Mouse (Mus musculus) hindbrain, embryonic 16.5 days (tissue): Measurements from ENCODE around the gene Napa. TPM values are rescaled to one million over a fixed set of nuclear protein-coding genes. Genes with fewer than 3 reads are reported as not detected.

ENCODE experiments used
- ATAC-seq: fragments of 200-750 bp; cut with Nextera tagmentation; 2 replicates; pipeline ENCODE4 v1.8.0; 2017; ENCODE audit warnings: moderate TSS enrichment, moderate library complexity
- H3K27ac ChIP-seq: fragments of 300-500 bp; sonication (generic); 2 replicates; pipeline ENCODE4 v1.5.1; 2014; ENCODE audit warnings: low read depth, mild to moderate bottlenecking, control low read depth, low read length, moderate library complexity
- H3K27me3 ChIP-seq: fragments of 300-500 bp; sonication (generic); replicated peaks from 2 replicates; pipeline ENCODE4 v1.6.1; 2014; ENCODE audit warnings: low read length; ENCODE audit not compliant: control insufficient read depth, insufficient read depth
- H3K36me3 ChIP-seq: fragments of 300-500 bp; sonication (generic); 2 replicates; pipeline ENCODE4 v1.6.1; 2014; ENCODE audit warnings: mild to moderate bottlenecking, low read length, moderate library complexity, mixed read lengths; ENCODE audit not compliant: control insufficient read depth, insufficient read depth
- H3K4me1 ChIP-seq: fragments of 300-500 bp; sonication (generic); 2 replicates; pipeline ENCODE4 v1.6.1; 2014; ENCODE audit warnings: low read depth, low read length; ENCODE audit not compliant: control insufficient read depth, insufficient read depth
- H3K4me2 ChIP-seq: fragments of 300-500 bp; sonication (generic); 2 replicates; pipeline ENCODE4 v1.6.1; 2014; ENCODE audit warnings: mild to moderate bottlenecking, low read length, control low read depth, moderate library complexity
- H3K4me3 ChIP-seq: fragments of 300-500 bp; sonication (generic); 2 replicates; pipeline ENCODE4 v1.5.1; 2014; ENCODE audit warnings: mild to moderate bottlenecking, low read length, control low read depth, moderate library complexity
- H3K9ac ChIP-seq: fragments of 300-500 bp; sonication (generic); 2 replicates; pipeline ENCODE4 v1.6.1; 2014; ENCODE audit warnings: low read depth, mild to moderate bottlenecking, control low read depth, low read length, moderate library complexity
- H3K9me3 ChIP-seq: fragments of 300-500 bp; sonication (generic); 2 replicates; pipeline ENCODE4 v1.6.1; 2014; ENCODE audit warnings: mild to moderate bottlenecking, low read length, moderate library complexity; ENCODE audit not compliant: control insufficient read depth
- WGBS: fragments of 180-500 bp; shearing (Covaris S2); extraction: QIAGEN DNeasy Blood & Tissue Kit; methylation state at CpG from one replicate; pipeline ENCODE4 v1.1.7; 2014; 5-methylcytosine and 5-hydroxymethylcytosine counted together
- polyA plus RNA-seq: library from polyadenylated mRNA; unstranded; fragments of >200 nt; fragmentation: Nextera tagmentation; extraction: Ambion mirVana; gene quantifications from 2 replicates; pipeline ENCODE4 v1.2.1, GENCODE M21; 2015

Napa gene
- polyA plus RNA-seq, 1 experiment from 2014 or later = 236 TPM

DNA sequence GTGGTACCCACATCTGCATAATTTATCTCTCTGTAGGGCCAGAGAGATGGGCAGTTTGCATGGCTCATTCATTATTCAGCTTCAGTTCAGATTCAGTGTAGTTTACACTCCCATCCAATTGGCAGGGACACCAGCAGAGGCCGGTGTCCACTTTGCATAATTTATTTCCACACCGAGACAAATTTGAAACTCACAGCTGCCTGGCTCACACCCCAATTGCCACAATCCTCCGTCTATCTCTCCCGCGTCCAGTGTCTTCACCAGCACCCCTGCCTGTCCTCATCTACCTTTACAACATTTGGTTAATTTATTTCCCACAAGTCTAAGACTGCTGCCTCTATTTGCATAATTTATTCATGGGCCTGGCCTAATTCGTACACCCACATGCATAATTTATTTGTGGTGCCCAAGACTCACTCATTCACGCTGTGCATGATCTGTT is 36.7 kb downstream of the Napa start:
- 17% methylated on average over 7 of the region's 7 CpGs for WGBS
- Histone ChIP-seq H3K9ac (0 out of 2 replicates have a peak overlapping the region, but pooled peaks have one; percentile 18), H3K4me2 (peak overlapping the region; percentile 33), H3K36me3 (no peaks in the 10 kb centered on the region), H3K27ac (no peak overlapping the region), H3K4me3 (no peak overlapping the region), H3K4me1 (peaks cover 28% of the 10 kb centered on the region), H3K9me3 (no peaks in the 10 kb centered on the region), H3K27me3 (no peaks in the 10 kb centered on the region)
- peak; percentile 26 for ATAC-seq

DNA sequence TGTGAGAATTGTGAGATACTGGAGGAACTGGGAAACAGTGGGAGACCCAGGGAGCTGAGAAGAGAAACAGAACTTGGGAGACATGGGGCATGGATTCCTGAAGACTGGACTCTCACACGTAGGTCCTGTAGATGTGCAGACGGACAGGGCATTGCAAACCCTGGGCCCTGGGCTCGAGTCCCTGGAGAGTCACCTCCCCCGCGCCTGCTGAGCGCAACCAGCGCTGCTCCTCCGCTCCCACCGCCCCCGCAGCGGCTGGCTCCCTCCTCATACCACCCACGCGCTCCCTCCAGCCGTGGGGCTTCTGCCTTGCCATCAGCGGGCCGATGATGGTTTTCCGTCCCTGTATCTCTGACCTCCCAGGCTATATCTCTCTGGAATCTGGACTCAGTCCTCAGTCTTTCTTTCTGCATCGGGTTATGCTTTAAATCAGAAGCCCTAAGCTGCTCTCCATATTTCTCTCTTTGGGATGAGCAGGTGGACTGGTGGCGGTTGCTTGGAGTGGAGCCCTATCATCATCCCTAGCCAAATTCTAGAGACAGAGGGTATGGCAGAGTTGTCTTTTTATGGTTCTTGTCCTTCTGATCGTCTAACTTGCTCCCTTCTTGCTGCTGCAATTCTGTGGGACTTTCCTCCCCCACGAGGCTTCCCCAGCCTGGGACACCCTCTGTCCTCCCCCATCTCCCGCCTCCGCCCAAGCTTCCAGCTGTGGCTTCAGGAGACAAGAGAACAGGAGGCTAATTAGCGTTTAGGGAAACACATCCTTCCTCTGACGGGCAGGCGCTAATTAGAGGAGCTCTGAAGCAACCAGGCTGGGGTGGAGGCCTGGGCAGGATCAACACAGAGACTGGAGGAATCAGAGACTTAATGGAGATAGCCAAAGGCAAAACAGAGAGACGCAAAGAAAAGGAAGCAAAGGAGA is 48.5 kb downstream of the Napa start:
- Histone ChIP-seq H3K27ac (no peak overlapping the region), H3K4me2 (no peak overlapping the region), H3K36me3 (peaks cover 4% of the 10 kb centered on the region; the same call in 1 of the 2 replicates), H3K4me3 (no peak overlapping the region), H3K9me3 (no peaks in the 10 kb centered on the region), H3K4me1 (0 out of 2 replicates have a peak, but pooled peaks cover 3% of the 10 kb centered on the region), H3K27me3 (no peaks in the 10 kb centered on the region), H3K9ac (no peak overlapping the region; the same call in 1 of the 2 replicates)
- 40% methylated on average over 25 of the region's 27 CpGs for WGBS
- no peak for ATAC-seq

DNA sequence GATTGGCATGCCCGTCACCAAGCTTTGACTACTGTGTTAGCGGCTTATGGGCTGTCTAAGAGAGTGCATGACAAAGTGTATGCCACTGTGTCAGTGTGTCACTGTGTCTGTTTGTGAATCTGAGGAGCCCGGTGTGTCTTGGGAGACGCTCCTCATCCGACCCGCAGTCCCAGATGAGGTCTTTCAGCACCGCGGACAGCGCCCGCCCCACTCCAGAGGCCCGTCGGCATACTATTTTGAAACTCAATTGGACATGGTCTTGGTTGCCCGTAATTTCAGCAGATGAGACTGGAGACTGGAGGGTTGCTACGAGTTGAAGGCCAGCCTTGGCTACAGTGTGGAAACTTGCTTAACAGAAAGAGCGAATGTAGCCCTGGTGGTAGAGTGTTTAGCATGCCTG is 49.4 kb downstream of the Napa start:
- ATAC-seq = no peak
- Histone ChIP-seq H3K4me3 (no peak overlapping the region), H3K4me1 (0 out of 2 replicates have a peak, but pooled peaks cover 3% of the 10 kb centered on the region), H3K27me3 (no peaks in the 10 kb centered on the region), H3K27ac (no peak overlapping the region), H3K36me3 (peaks cover 4% of the 10 kb centered on the region; the same call in 1 of the 2 replicates), H3K4me2 (no peak overlapping the region), H3K9ac (no peak overlapping the region), H3K9me3 (no peaks in the 10 kb centered on the region)
- WGBS = 19% methylated on average over 15 of the region's 15 CpGs

DNA sequence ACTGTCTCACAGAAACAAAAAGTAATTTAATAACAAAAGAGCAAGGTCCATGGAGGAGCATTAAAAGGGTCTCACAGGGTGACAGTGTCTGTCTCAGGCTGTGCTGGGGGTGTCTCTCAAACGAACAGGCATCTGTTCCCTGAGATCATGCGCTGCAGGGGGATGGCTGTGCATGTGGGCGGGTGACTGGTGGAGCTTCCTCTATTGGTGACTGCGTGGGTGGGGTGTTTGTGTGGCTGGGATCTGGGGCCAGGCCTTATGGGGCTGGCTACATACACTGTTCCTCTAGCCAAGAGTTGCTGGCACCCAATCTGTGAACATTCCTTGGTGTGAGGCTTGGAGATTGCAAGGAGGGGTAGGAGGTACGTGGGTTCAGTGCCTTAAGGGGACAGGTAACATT is 51.0 kb downstream of the Napa start:
- no peak overlapping the region for H3K4me2 ChIP-seq
- no peaks in the 10 kb centered on the region for H3K9me3 ChIP-seq
- 59% methylated on average over 5 of the region's 5 CpGs for WGBS
- no peak overlapping the region for H3K4me3 ChIP-seq
- H3K36me3 ChIP-seq = peaks cover 4% of the 10 kb centered on the region; the same call in 1 of the 2 replicates
- no peak overlapping the region for H3K27ac ChIP-seq
- 0 out of 2 replicates have a peak overlapping the region, but pooled peaks have one; percentile 11 for H3K9ac ChIP-seq
- no peaks in the 10 kb centered on the region for H3K27me3 ChIP-seq
- ATAC-seq = no peak
- 0 out of 2 replicates have a peak, but pooled peaks cover 3% of the 10 kb centered on the region for H3K4me1 ChIP-seq

DNA sequence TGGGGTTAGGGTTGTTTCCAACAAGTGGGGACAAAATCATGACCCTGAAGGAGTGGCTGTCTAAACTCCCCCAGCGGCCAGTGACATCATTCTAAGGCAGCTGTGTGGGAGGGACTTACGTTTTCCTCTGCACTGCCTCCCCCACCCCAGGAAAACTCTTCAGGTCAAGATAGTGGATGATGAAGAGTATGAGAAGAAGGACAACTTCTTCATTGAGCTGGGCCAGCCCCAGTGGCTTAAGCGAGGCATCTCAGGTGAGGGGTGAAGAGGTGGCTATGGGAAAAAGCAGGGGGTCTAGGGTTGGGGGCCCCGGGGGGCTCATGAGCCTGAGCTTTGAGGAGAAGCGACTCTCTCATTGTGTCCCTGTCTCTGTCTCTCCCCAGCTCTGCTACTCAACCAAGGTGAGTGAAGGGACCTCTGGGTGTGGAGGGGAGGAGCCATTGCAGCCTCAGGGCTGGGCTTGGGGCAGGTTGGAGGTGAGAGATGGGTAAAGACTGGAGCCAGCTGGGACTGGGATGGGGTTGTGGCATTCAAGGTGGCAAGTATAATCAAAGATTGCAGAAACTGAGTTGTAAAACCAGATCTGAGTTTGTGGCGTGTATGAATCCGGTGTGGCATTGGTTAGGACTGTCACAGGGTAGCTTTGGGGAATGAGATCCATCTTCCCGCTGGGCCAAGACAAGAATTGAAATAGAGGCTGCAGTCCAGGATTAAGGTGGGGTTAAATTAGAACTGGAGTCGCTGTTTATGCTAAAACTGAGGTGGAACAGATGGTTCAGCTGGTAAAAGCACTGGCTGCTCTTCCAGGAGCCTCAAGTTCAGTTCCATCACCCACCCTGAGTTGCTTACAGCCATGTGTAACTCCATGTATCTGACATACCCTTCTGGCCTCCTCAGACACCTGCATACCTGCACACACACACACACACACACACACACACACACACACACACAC is 52.2 kb downstream of the Napa start:
- Histone ChIP-seq H3K4me2 (no peak overlapping the region), H3K9me3 (no peaks in the 10 kb centered on the region), H3K9ac (no peak overlapping the region), H3K4me3 (no peak overlapping the region), H3K27me3 (no peaks in the 10 kb centered on the region), H3K36me3 (no peaks in the 10 kb centered on the region), H3K27ac (no peak overlapping the region), H3K4me1 (0 out of 2 replicates have a peak, but pooled peaks cover 3% of the 10 kb centered on the region)
- no peak for ATAC-seq
- 78% methylated on average over 9 of the region's 9 CpGs for WGBS

DNA sequence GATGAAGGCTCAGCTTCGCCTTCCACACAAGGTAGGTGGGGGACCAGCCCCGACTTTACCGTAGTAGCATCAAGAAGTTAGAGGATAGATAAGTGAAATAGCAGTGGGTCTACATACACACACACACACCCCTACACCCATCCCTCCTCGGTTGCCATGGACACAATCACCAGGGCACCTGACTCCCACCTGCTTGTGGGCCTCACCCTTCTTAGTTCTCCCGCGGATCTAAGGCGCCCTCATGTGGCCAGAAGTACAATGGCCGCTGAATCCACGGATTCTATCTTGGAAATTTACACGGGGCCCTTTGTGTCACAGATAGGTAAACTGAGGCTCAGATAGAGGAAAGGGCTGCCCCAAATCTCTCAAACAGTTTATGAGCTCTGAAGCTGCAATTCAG is 55.3 kb downstream of the Napa start:
- Histone ChIP-seq H3K4me1 (0 out of 2 replicates have a peak, but pooled peaks cover 3% of the 10 kb centered on the region), H3K4me3 (no peak overlapping the region), H3K36me3 (0 out of 2 replicates have a peak, but pooled peaks cover 2% of the 10 kb centered on the region), H3K9ac (no peak overlapping the region), H3K27ac (no peak overlapping the region), H3K9me3 (no peaks in the 10 kb centered on the region), H3K4me2 (no peak overlapping the region), H3K27me3 (peaks cover 3% of the 10 kb centered on the region)
- peak; percentile 77 for ATAC-seq
- 22% methylated on average over 10 of the region's 10 CpGs for WGBS

DNA sequence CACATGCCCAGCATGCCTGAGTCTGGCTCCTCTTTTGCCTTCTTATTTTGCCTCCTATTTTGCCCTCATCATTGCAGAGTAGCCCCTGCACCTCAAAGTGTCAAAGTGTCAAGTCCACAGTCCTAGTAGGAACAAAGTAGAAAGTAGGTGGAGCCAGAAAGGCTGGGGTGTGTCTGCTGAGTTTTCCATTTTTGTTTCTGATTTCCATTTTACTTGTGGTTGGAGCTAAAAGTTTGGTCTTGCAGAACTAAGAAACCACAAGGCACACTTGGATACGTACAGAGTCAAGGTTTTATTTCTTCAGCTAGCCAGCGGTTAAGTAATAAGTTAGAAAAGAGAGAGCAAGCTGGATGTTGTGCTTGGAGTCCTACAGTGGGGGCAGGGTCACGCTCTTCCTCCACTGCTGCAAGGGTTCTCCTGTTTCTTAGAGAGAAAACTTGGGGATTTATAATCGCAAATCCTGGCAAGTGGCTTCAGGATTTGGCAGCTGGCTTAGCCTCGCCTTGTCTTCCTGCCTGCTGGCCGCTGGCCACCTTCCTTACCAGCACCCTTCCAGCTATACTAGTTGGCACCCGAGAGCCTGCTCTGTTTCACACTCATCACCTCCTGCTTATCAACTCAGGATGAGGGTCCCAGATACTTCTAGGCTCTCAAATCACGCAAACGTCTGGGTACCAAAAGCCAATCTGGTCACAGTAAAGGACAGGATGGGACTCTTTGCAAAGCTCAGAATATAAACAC is 57.0 kb downstream of the Napa start:
- no peaks in the 10 kb centered on the region for H3K9me3 ChIP-seq
- H3K4me3 ChIP-seq = no peak overlapping the region
- no peak overlapping the region for H3K9ac ChIP-seq
- WGBS = 72% methylated on average over 9 of the region's 9 CpGs
- ATAC-seq = no peak
- peaks cover 3% of the 10 kb centered on the region for H3K27me3 ChIP-seq
- H3K4me2 ChIP-seq = no peak overlapping the region
- no peaks in the 10 kb centered on the region for H3K4me1 ChIP-seq
- no peak overlapping the region for H3K27ac ChIP-seq
- H3K36me3 ChIP-seq = 0 out of 2 replicates have a peak, but pooled peaks cover 2% of the 10 kb centered on the region

DNA sequence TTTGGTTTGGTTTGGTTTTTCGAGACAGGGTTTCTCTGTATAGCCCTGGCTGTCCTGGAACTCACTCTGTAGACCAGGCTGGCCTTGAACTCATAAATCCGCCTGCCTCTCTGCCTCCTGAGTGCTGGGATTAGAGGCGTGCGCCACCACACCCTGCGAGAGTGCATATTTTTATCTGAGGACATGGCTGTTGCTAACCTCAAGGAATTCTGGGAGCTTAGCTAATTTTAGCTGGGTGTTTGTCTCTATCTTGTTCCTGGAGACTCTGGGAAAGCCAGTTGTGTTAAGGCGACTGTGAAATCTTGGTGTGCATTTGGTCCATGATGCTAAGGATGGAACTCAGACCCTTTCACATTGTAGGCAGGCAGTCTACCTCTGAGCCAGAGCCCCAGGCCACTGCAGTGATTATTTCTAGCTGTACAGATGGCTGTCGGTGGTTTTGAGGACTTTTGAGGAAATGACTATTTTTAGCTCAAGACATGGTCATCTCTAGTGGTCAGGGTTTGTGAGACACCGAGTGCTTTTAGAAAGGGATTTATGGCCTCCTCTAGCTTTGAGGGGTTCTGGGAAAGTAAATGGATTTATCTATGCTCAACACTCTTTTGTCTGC is 58.0 kb downstream of the Napa start:
- H3K9ac ChIP-seq = no peak overlapping the region
- H3K36me3 ChIP-seq = 0 out of 2 replicates have a peak, but pooled peaks cover 2% of the 10 kb centered on the region
- H3K4me1 ChIP-seq = no peaks in the 10 kb centered on the region
- WGBS = 83% methylated on average over 8 of the region's 8 CpGs
- no peak overlapping the region for H3K4me3 ChIP-seq
- H3K27me3 ChIP-seq = peaks cover 3% of the 10 kb centered on the region
- no peak overlapping the region for H3K27ac ChIP-seq
- no peak overlapping the region for H3K4me2 ChIP-seq
- ATAC-seq = no peak
- H3K9me3 ChIP-seq = no peaks in the 10 kb centered on the region
